Mouse (Mus musculus): ENCODE results near the gene Rpl7l1.
A peak's percentile ranks its signal among the peaks of the same experiment; 100 is the strongest.

The Rpl7l1 gene

GRCm38 (mm10) chr17:46774131-46774472 is 8.4 kb downstream of the Rpl7l1 start:
- DNase-seq = no peak

GRCm38 (mm10) chr17:46773278-46774130 is 9.0 kb downstream of the Rpl7l1 start:
- no peak for DNase-seq

- peak; percentile 84 for DNase-seq
Observed at GRCm38 (mm10) chr17:46772404-46773277, 9.8 kb downstream of the Rpl7l1 start, which contains the start of gene 2310039H08Rik. Gene 2310039H08Rik (plus strand): TSS chr17:46772635.

- peak; percentile 22 for DNase-seq
Observed at GRCm38 (mm10) chr17:46772038-46772403, 10.5 kb downstream of the Rpl7l1 start.

GRCm38 (mm10) chr17:46771616-46772015 is 10.9 kb downstream of the Rpl7l1 start:
- DNase-seq = peak; percentile 35

- DNase-seq = no peak
Observed at GRCm38 (mm10) chr17:46771025-46771424, 11.4 kb downstream of the Rpl7l1 start.

- no peak for DNase-seq
Observed at GRCm38 (mm10) chr17:46770546-46770945, 11.9 kb downstream of the Rpl7l1 start.

GRCm38 (mm10) chr17:46767868-46768267 is 14.6 kb downstream of the Rpl7l1 start:
- DNase-seq = peak; percentile 82

- peak; percentile 28 for DNase-seq
Observed at GRCm38 (mm10) chr17:46764916-46765315, 17.6 kb downstream of the Rpl7l1 start.

- DNase-seq = peak; percentile 75
Observed at GRCm38 (mm10) chr17:46763544-46763943, 18.9 kb downstream of the Rpl7l1 start, which contains the start of gene Ptcra. Gene Ptcra (minus strand): TSS chr17:46763712.

- DNase-seq = no peak
Observed at GRCm38 (mm10) chr17:46758753-46759152, 23.7 kb downstream of the Rpl7l1 start.

- peak; percentile 97 for DNase-seq
Observed at GRCm38 (mm10) chr17:46751794-46752556, 30.5 kb downstream of the Rpl7l1 start, which contains the start of gene Cnpy3. Gene Cnpy3 (minus strand): TSS chr17:46752214.

GRCm38 (mm10) chr17:46751056-46751793 is 31.2 kb downstream of the Rpl7l1 start:
- DNase-seq = no peak

GRCm38 (mm10) chr17:46750580-46750979 is 31.9 kb downstream of the Rpl7l1 start:
- DNase-seq = no peak

- no peak for DNase-seq
Observed at GRCm38 (mm10) chr17:46749282-46749681, 33.2 kb downstream of the Rpl7l1 start.

- DNase-seq = no peak
Observed at GRCm38 (mm10) chr17:46747806-46748205, 34.7 kb downstream of the Rpl7l1 start.

GRCm38 (mm10) chr17:46747234-46747633 is 35.2 kb downstream of the Rpl7l1 start:
- DNase-seq = no peak

GRCm38 (mm10) chr17:46745506-46745905 is 37.0 kb downstream of the Rpl7l1 start:
- DNase-seq = no peak

GRCm38 (mm10) chr17:46742986-46743385 is 39.5 kb downstream of the Rpl7l1 start:
- no peak for DNase-seq

- DNase-seq = no peak
Observed at GRCm38 (mm10) chr17:46741305-46741704, 41.2 kb downstream of the Rpl7l1 start.

GRCm38 (mm10) chr17:46736160-46736559 is 46.3 kb downstream of the Rpl7l1 start:
- DNase-seq = peak; percentile 81

- no peak for DNase-seq
Observed at GRCm38 (mm10) chr17:46735287-46735686, 47.2 kb downstream of the Rpl7l1 start.
